Mouse (Mus musculus) embryonic facial prominence, embryonic 12.5 days (tissue): ENCODE measurements around the gene Zscan12. TPM values are rescaled to one million over a fixed set of nuclear protein-coding genes. Genes with fewer than 3 reads are reported as not detected.

ENCODE experiments used
- microRNA-seq: library from miRNA; unstranded; fragments of <30 nt; microRNA quantifications from one replicate; pipeline ENCODE4, GENCODE M21; 2017
- polyA plus RNA-seq: library from polyadenylated mRNA; unstranded; fragments of >200 nt; fragmentation: Nextera tagmentation; extraction: Ambion mirVana; gene quantifications from 2 replicates; pipeline ENCODE4 v1.2.1, GENCODE M21; 2016

Zscan12 gene
- polyA plus RNA-seq, 1 experiment from 2014 or later = 19.2 TPM

Small RNAs within 50 kb of the gene (microRNA-seq; reads per million reads assigned to microRNA genes)
- not detected for gene Mir6942

Other genes starting within 250 kb of the Zscan12 start
- not detected in 2 replicates for gene Olfr263, start 233.2 kb upstream of the Zscan12 start, polyA plus RNA-seq
- gene Olfr1368, start 217.0 kb upstream of the Zscan12 start, polyA plus RNA-seq = not detected in 2 replicates
- gene Trim27, start 183.4 kb upstream of the Zscan12 start, polyA plus RNA-seq = 167 and 170 TPM in 2 replicates
- not detected in 2 replicates for gene Gpx5, start 70.1 kb upstream of the Zscan12 start, polyA plus RNA-seq
- gene Gpx6, start 50.7 kb upstream of the Zscan12 start, polyA plus RNA-seq = 0.13 and 0.55 TPM in 2 replicates
- not detected in 2 replicates for gene Olfr1367, start 15.9 kb upstream of the Zscan12 start, polyA plus RNA-seq
- 101 and 103 TPM in 2 replicates for gene Zkscan3, start 39.9 kb downstream of the Zscan12 start, polyA plus RNA-seq
- gene Pgbd1, start 78.2 kb downstream of the Zscan12 start, polyA plus RNA-seq = 3.3 and 4.2 TPM in 2 replicates
- gene Zscan26, start 90.9 kb downstream of the Zscan12 start, polyA plus RNA-seq = 30.5 and 34.4 TPM in 2 replicates
- 2.6 and 3.1 TPM in 2 replicates for gene Nkapl, start 105.7 kb downstream of the Zscan12 start, polyA plus RNA-seq
- gene Zkscan4, start 116.1 kb downstream of the Zscan12 start, polyA plus RNA-seq = 3.6 and 4.4 TPM in 2 replicates
- gene Gm10065, start 116.6 kb downstream of the Zscan12 start, polyA plus RNA-seq = not detected in 2 replicates
- 0.37 TPM in 1 of 2 replicates, not detected in the other for gene AK157302, start 132.4 kb downstream of the Zscan12 start, polyA plus RNA-seq
- gene Gm11273, start 138.6 kb downstream of the Zscan12 start, polyA plus RNA-seq = 2.3 and 2.9 TPM in 2 replicates
- 8.2 and 9.4 TPM in 2 replicates for gene Zkscan8, start 168.3 kb downstream of the Zscan12 start, polyA plus RNA-seq
- gene Olfr1366, start 180.0 kb downstream of the Zscan12 start, polyA plus RNA-seq = 0.19 and 0.40 TPM in 2 replicates
- 0.08 TPM in 1 of 2 replicates, not detected in the other for gene Olfr1535, start 197.1 kb downstream of the Zscan12 start, polyA plus RNA-seq
- gene Olfr1364, start 218.9 kb downstream of the Zscan12 start, polyA plus RNA-seq = not detected in 2 replicates